Mouse (Mus musculus) left cerebral cortex, postnatal 25 days (tissue): ENCODE data around the gene Carm1. TPM values are rescaled to one million over a fixed set of nuclear protein-coding genes. Genes with fewer than 3 reads are reported as not detected.
A peak's percentile ranks its signal among the peaks of the same experiment; 100 is the strongest.
"Not testable (repeated sequence)": the region's sequence is repeated elsewhere in the genome, so short reads cannot be mapped to it uniquely, and the experiment has no call there.

Source experiments
- DNase-seq, 2 experiments: peaks; one replicate each; pipeline ENCODE4 v3.0.0; 2022; ENCODE audit warnings: low spot score in 2 of 2, mixed read lengths in 1 of 2
- intact Hi-C: fragments of 180-260 bp; cut with DNase I; formaldehyde crosslinking; loops from one replicate; pipeline ENCODE4 v1.15.1; 2025
- total RNA-seq, 2 experiments: library from RNA; stranded (reverse); gene quantifications; 2 replicates each; pipeline ENCODE4 v1.2.3; 2021

Gene Carm1
- total RNA-seq = 10 to 100 TPM; 70.8 to 74.0 TPM

DNA sequence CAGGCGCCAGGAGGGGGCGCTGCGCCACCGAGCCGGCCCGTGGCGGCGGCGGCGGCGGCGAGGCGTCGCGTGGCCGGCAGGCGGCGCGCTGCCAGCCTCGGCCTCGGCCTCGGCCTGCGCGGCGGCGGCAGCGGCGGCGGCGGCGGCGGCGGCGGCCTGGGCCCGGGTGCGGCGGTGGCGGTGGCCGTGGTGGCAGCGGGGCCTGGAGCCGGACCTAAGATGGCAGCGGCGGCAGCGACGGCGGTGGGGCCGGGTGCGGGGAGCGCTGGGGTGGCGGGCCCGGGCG lies at the start of gene Carm1:
TSS of gene Carm1 (plus strand) at position 106 of the 286 bp plus-strand sequence.
- DNase-seq = no peak
- intact Hi-C loops = loop anchor here (1.0 to 2.0 kb wide), 3 partner anchors 36 to 179 kb away; partner anchors contain the start of genes Ilf3, Timm29, Tmed1 and Yipf2

GRCm38 (mm10) chr9:21497050-21497542 lies 49.6 kb upstream of the Carm1 start:
- DNase-seq = peak in 1 of 2 experiments; percentile 41
- intact Hi-C loops = no loop called here

DNA sequence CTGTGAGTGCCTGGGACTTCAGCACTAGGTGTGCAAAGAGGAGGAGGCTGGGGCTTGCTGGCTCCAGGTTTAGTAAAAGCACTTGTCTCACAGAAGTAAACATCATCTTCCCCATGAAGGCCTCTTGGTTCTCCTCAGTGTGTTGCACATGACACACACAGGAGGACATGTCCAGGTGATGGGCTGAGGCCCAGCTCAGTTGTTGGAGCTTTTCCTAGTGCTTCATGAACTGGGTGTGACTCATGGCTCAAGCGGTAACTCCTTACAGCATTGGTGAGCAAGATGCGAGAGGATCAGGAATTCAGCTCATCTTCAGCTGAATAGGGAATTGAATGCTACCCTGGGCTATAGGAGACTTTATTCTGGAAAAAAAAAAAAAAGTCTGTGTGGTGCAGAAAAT lies 49.0 kb upstream of the Carm1 start:
- DNase-seq = no peak
- intact Hi-C loops = no loop called here

GRCm38 (mm10) chr9:21498284-21498902 lies 48.3 kb upstream of the Carm1 start:
- intact Hi-C loops = no loop called here
- no peak for DNase-seq

GRCm38 (mm10) chr9:21503352-21503751 lies 43.3 kb upstream of the Carm1 start:
- intact Hi-C loops = no loop called here
- no peak for DNase-seq

DNA sequence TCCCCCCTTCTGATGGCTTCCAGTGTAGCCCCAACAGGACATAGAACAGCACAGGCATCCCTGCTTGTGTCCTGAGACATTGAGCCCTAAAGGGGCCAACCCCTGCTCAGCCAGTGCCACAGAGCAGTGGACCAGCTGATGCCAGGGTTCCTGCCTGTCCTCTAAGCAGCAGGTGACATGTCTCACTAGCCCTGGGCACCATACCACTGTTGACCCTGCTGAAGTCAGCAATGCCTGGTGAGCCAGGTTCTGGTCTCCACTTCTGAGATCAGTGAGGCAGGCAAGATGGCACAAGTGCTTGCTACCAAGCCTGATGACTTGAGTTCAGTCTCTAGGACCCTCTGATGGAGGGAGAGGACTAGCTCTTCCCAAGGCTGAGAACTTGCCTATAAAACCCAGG lies 40.9 kb upstream of the Carm1 start:
- intact Hi-C loops = no loop called here
- DNase-seq = no peak

DNA sequence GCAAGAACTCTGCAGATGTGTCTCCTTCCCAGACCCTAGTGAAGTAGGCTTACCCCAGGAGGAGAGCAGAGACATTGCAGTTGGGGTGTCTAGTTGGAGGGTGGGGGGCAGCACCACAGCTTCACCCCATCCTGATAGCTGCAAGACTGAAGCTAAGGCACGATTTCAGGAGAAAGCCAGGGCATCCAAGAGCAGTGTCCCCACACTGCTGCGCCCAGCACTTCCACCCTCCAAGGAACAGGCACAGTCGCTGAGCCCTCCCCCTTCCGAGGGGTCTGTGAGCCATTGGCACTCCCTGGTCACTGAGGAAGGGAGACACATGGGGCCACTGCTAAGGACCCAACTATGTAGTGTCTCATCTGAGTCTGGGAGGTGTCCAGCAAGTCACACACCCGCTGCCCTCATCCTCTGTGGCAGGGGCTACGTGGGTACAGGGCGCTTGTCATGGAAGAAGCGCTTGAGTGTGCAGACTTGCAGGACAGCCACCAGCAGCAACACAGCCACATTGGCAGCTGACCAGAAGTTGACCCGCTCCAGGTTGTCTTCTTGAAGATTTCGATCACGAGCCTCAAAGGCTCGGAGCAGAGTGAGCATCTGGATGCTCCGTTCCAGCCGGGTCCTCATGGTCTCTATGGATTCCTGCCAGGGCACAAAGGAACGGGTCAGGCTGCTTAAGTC lies 38.8 kb upstream of the Carm1 start:
- no peak for DNase-seq
- intact Hi-C loops = no loop called here

DNA sequence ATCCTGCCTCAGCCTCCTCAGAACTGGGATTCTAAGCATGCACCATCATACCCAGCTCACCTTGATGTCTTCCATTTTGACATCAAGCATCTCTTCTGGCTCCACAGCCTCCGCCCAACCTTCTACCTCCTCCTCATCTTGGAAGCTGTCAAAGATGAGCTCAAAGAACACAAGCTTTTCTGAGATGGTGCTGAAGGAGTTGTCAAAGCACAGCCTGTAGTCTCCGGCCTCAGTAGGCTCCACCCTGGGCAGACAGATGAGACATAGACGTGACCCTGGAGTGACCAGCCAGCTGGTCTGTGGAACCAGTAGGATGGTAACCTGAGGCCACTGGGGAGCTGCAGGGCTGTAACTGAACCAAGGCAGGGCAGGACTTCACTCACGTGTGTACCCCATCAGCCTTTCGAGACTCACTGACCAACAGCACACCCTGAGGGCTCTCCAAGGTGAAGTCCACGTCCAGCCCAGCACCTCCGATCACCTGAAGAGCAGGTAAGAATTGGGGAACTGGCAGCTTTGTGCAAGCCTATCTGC lies 37.8 kb upstream of the Carm1 start:
- intact Hi-C loops = no loop called here
- DNase-seq = no peak

DNA sequence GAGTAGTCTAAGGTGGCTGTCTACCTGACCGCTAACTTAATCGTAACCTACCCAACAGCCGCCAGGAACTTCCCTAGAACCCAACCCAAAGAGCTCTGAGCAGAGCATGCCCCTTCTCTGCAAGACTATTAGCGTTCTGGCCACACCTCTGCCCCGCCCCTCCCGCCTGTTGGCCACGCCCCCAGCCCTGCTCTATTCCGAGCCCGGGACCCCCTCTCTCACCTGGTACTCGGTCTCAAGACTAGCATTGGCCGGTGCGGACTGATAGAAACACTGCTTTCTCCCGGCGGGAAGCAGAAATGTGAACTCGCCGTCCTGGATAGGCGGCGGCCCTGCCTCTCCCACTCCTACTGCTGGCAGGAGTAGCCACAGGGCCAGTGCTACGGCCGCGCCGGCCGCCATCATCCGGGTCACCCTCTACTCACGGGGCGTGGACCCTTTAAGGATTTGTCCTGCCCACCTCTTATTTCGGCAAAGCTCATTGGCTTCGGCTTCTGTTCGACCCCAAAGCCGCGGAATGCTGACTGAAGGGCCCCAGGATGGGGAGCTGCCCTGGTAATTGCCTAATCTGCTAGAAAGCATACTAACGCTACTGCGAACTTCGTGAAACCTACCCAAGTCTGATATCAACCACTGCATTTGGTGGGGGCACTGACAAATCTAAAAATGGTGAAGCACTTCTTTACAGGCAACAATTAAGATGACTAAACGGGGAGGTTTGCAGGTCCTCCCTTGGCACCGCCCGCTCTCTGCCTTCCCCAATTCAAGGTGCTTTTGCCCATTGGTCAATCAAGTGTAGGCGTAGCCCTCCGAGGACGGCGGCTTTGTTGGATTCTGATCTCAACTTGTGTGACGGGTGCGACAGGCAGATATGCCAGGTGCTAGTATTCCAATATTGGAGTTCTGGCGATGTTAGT lies 36.7 kb upstream of the Carm1 start, which contains the start of gene Tmed1:
TSS of gene Tmed1 (minus strand) at position 481 of the 917 bp plus-strand sequence.
- intact Hi-C loops = loop anchor here (2.0 kb wide), 1 partner anchor 37 kb away; the partner anchor contains the start of gene Carm1
- peak; percentile 96 to 98 for DNase-seq

GRCm38 (mm10) chr9:21510689-21511015 lies 36.0 kb upstream of the Carm1 start:
- no peak for DNase-seq
- intact Hi-C loops = loop anchor here (2.0 kb wide), 1 partner anchor 36 kb away; the partner anchor contains the start of gene Carm1

DNA sequence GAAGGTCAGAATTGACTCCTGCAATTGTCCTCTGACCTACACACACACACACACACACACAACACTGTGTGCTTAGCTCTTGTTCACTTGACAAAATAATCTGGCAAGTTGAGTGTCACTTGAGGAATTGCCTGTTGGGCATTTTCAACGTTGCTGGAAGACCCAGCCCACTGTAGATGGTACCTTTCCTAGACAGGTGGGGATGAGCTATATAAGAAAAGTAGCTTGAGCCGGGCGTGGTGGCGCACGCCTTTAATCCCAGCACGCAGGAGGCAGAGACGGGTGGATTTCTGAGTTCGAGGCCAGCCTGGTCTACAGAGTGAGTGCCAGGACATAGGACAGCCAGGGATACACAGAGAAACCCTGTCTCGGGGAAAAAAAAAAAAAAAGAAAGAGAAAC lies 35.6 kb upstream of the Carm1 start:
- DNase-seq = no peak
- intact Hi-C loops = loop anchor here (2.0 kb wide), 1 partner anchor 36 kb away; the partner anchor contains the start of gene Carm1

DNA sequence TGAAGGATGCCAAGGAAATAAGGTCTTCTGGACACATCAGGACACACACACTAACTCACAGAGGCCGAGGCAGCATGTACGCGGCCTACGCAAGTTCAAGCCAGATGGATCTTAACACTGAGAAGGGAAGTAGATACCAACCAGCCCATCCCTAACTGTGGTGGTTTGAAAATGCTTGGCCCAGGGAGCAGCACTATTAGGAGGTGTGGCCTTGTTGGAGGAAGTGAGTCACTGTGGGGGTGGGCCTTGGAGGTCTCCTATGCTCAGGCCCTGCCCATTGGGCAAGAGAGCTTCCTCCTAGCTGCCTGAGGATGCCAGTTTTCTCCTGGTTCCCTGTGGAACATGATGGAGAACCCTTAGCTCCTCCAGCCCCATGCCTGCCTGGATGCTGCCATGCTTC lies 33.2 kb upstream of the Carm1 start:
- intact Hi-C loops = no loop called here

GRCm38 (mm10) chr9:21517947-21518495 lies 28.7 kb upstream of the Carm1 start:
- intact Hi-C loops = no loop called here
- no peak for DNase-seq

More for the DNA sequence above, 33.2 kb upstream of the Carm1 start:
- DNase-seq = no peak

DNA sequence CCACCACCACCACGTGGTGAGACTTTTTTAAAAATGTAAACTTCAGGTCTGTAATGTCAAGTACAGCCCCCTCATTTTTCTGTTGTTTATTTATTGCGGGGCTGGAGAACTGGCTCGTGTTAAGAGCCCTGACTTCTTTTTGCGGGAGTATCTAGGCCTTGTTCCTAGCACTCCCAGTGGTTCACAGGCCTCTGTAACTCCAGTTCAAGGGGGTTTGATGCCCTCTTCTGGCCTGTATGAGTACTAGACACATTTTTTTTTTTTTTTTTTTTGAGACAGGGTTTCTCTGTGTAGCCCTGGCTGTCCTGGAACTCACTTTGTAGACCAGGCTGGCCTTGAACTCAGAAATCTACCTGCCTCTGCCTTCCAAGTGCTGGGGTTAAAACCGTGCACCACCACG lies 28.0 kb upstream of the Carm1 start:
- DNase-seq, intact Hi-C loops: not testable (repeated sequence)

DNA sequence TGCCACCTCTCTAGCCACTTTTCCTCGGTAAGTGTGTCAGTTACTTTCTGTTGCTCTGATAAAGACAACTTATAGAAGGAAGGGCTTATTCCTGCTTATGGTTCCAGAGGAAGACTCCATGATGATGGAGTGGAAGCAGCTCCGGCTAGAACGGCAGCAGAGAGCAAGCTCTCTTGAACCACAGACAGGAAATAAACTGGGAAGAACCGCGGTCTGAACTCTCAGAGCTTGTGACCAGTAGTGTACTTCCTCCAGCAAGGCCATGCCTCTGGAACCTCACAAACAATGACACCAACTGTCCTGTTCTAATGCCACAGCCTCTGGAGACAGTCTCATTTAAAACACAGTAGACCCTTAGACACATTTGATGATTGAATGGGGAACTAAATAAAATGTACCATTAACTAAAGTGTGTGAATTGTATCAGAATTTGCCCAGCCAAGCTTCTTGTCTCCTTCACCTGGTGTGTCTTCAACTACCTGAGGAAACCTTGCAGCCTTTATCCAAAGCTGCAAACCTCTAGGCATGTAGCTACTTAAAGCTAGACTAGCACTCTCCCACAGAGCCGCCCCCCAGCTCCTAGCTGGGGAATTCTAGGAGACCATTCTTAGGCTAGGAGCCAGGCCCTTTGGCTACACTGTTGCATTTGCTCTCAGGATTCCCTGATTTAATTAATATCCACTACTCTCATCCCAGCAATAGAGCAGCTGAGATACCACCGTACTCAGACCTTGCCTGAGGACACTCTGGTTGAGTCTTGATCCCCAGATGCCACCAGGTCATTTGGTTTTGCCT lies 21.4 kb upstream of the Carm1 start:
- intact Hi-C loops = no loop called here
- no peak for DNase-seq

GRCm38 (mm10) chr9:21525937-21526633 lies 20.6 kb upstream of the Carm1 start, which contains the start of gene AB124611:
Gene AB124611, plus strand, starts transcription at chr9:21526176.
- intact Hi-C loops = no loop called here
- no peak for DNase-seq

DNA sequence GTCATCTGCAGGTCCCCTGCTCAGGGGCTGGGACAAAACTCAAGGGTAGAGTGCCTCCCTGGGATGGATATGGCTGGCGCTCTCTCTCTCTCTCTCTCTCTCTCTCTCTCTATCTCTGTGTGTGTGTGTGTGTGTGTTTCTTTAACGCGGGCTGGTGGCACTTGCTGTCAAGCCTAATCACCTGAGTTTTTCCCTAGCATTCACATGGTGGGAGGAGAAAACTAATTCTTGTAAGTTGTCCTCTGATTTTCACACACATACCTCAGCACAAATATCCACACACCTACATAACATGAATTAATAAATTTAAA lies 20.1 kb upstream of the Carm1 start:
- intact Hi-C loops = no loop called here
- DNase-seq = no peak

DNA sequence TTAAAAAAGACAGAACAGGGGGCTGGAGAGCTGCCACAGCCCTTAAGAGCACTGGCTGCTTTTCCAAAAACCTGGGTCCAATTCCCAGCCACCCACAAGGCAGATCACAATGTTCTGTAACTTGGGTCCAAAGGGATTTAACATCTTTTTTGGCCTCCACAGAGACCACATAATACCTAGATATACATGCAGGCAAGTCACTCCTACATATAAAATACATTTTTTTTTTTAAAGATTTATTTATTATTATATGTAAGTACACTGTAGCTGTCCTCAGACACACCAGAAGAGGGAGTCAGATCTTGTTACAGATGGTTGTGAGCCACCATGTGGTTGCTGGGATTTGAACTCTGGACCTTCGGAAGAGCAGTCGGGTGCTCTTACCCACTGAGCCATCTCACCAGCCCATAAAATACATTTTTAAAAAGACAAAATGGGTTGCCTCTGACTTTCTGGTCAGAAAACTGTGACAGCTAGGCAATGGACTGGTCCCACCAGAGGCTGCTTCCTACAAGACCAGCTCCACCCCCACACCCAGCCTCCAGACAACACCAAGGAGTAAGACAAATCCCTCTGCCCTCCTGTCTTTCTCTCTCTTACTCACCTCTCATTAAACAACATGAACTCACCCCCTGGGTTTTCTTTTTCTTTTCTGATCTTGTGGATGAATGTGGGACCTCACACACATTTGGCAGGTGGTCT lies 19.4 kb upstream of the Carm1 start:
- intact Hi-C loops = no loop called here
- DNase-seq = no peak
